Mouse (Mus musculus) liver, embryonic 12.5 days (tissue): ENCODE results near the gene D230025D16Rik. TPM values are rescaled to one million over a fixed set of nuclear protein-coding genes. Genes with fewer than 3 reads are reported as not detected.

Source experiments
- ATAC-seq: fragments of 200-750 bp; cut with Nextera tagmentation; 2 replicates; pipeline ENCODE4 v1.8.0; 2017; ENCODE audit warnings: moderate number of reproducible peaks, mild to moderate bottlenecking, moderate library complexity
- H3K27ac ChIP-seq: fragments of 300-500 bp; sonication (generic); 2 replicates; pipeline ENCODE4 v1.5.1; 2016; ENCODE audit warnings: mild to moderate bottlenecking
- H3K27me3 ChIP-seq: fragments of 300-500 bp; sonication (generic); replicated peaks from 2 replicates; pipeline ENCODE4 v1.6.1; 2016; ENCODE audit warnings: mild to moderate bottlenecking, moderate library complexity
- H3K36me3 ChIP-seq: fragments of 300-500 bp; sonication (generic); 2 replicates; pipeline ENCODE4 v1.6.1; 2016; ENCODE audit warnings: mild to moderate bottlenecking, moderate library complexity
- H3K4me1 ChIP-seq: fragments of 300-500 bp; sonication (generic); 2 replicates; pipeline ENCODE4 v1.6.1; 2016
- H3K4me2 ChIP-seq: fragments of 300-500 bp; sonication (generic); 2 replicates; pipeline ENCODE4 v1.6.1; 2016; ENCODE audit warnings: mild to moderate bottlenecking, moderate library complexity
- H3K4me3 ChIP-seq: fragments of 300-500 bp; sonication (generic); 2 replicates; pipeline ENCODE4 v1.5.1; 2016; ENCODE audit warnings: mild to moderate bottlenecking, moderate library complexity
- H3K9ac ChIP-seq: fragments of 300-500 bp; sonication (generic); 2 replicates; pipeline ENCODE4 v1.6.1; 2016; ENCODE audit warnings: mild to moderate bottlenecking, moderate library complexity
- H3K9me3 ChIP-seq: fragments of 300-500 bp; sonication (generic); replicated peaks from 2 replicates; pipeline ENCODE4 v1.6.1; 2016; ENCODE audit warnings: mild to moderate bottlenecking, moderate library complexity
- WGBS: fragments of 180-500 bp; shearing (Covaris S2); methylation state at CpG from one replicate; pipeline ENCODE4 v1.1.7; 2016; ENCODE audit not compliant: insufficient replicate concordance; 5-methylcytosine and 5-hydroxymethylcytosine counted together
- polyA plus RNA-seq: library from polyadenylated mRNA; unstranded; fragments of >200 nt; fragmentation: Nextera tagmentation; extraction: Ambion mirVana; gene quantifications from 2 replicates; pipeline ENCODE4 v1.2.1, GENCODE M21; 2016

D230025D16Rik gene
- polyA plus RNA-seq, 1 experiment from 2014 or later = 18.8 TPM

GRCm38 (mm10) chr8:105252680-105253537, 28.0 kb downstream of the D230025D16Rik start:
- peaks cover 21% of the 10 kb centered on the region for H3K27me3 ChIP-seq
- peaks cover 36% of the 10 kb centered on the region for H3K4me1 ChIP-seq
- no peak overlapping the region for H3K27ac ChIP-seq
- no peak overlapping the region for H3K9ac ChIP-seq
- WGBS = 59% methylated on average over 10 of the region's 10 CpGs
- H3K9me3 ChIP-seq = no peaks in the 10 kb centered on the region
- ATAC-seq = no peak
- H3K4me2 ChIP-seq = no peak overlapping the region; the same call in 1 of the 2 replicates
- peaks cover 58% of the 10 kb centered on the region for H3K36me3 ChIP-seq
- H3K4me3 ChIP-seq = no peak overlapping the region

- WGBS = 52% methylated on average over 20 of the region's 20 CpGs
- Histone ChIP-seq H3K4me2 (peak overlapping the region; percentile 100), H3K9ac (peak overlapping the region; percentile 76; the same call in 1 of the 2 replicates), H3K9me3 (no peaks in the 10 kb centered on the region), H3K27ac (peak overlapping the region; percentile 27; the same call in 1 of the 2 replicates), H3K27me3 (peaks cover 30% of the 10 kb centered on the region), H3K36me3 (peaks cover 49% of the 10 kb centered on the region), H3K4me1 (peaks cover 38% of the 10 kb centered on the region), H3K4me3 (peak overlapping the region; percentile 73)
- ATAC-seq = no peak
These were observed 28.8 kb downstream of the D230025D16Rik start for GRCm38 (mm10) chr8:105253766-105254151.

DNA sequence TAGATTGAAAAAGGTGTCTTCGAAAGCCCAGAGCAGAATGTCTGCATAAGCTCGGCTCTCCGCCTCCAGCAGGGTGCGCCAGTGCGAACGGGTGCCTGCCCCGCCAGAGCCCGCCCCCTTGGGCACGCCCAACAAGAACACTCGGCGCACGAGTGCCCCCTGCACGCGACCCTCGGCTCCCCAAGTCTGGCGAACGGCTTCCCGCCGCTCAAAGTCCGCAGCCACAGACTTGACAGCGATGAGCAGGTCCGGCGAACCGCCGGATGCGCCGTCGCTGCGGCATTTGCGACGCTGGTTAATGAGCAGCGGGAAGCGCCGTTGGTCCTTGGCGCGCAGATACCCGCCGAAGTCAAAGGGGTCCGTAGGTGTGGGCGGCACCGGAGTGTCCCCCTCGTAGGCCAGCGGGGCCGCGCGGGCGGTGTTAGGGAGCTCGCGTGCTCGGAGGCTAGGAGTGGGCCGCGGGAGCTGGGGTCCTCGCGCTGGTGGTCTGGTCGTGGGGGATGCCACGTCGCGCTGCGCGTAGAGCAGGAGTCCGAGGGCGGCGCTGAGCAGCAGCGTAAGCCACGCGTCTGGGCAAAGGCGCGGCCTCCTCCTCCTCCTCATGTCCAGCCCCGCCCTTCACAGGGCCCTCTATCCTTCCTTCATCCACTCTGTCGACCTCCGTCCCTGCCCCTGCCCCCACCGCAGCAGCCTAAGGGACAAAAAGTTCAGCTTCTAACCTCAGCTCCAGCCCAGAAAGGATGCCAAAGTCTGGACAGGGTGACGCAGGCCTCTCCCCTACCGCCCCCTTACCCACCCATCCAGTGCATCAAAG, 29.4 kb downstream of the D230025D16Rik start:
- WGBS = under 1% methylated on average over 74 of the region's 74 CpGs

GRCm38 (mm10) chr8:105254966-105255350, 30.0 kb downstream of the D230025D16Rik start, which contains the start of gene B3gnt9:
TSS of gene B3gnt9 (minus strand) at chr8:105255153.
- H3K36me3 ChIP-seq = peaks cover 37% of the 10 kb centered on the region
- H3K27me3 ChIP-seq = peaks cover 42% of the 10 kb centered on the region
- 3% methylated on average over 14 of the region's 14 CpGs for WGBS
- peak within 1 kb of the TSS; percentile 100 for H3K4me2 ChIP-seq
- H3K9ac ChIP-seq = peak within 1 kb of the TSS; percentile 76
- peak within 1 kb of the TSS; percentile 87 for H3K27ac ChIP-seq
- H3K4me3 ChIP-seq = peak within 1 kb of the TSS; percentile 73
- no peaks in the 10 kb centered on the region for H3K9me3 ChIP-seq
- peaks cover 50% of the 10 kb centered on the region for H3K4me1 ChIP-seq
- ATAC-seq = peak; percentile 91

More for the DNA sequence above, 29.4 kb downstream of the D230025D16Rik start:
- Histone ChIP-seq H3K4me3 (peak overlapping the region; percentile 73), H3K4me2 (peak overlapping the region; percentile 100), H3K27ac (peak overlapping the region; percentile 87), H3K4me1 (peaks cover 44% of the 10 kb centered on the region), H3K9ac (peak overlapping the region; percentile 76), H3K27me3 (peaks cover 36% of the 10 kb centered on the region), H3K36me3 (peaks cover 43% of the 10 kb centered on the region), H3K9me3 (no peaks in the 10 kb centered on the region)
- ATAC-seq = peak; percentile 91

GRCm38 (mm10) chr8:105257318-105258114, 32.6 kb downstream of the D230025D16Rik start:
- Histone ChIP-seq H3K4me1 (peaks cover 62% of the 10 kb centered on the region), H3K4me2 (no peak overlapping the region), H3K27me3 (peaks cover 64% of the 10 kb centered on the region), H3K4me3 (no peak overlapping the region), H3K9ac (no peak overlapping the region), H3K36me3 (peaks cover 12% of the 10 kb centered on the region), H3K9me3 (no peaks in the 10 kb centered on the region), H3K27ac (no peak overlapping the region)
- ATAC-seq = no peak
- 59% methylated on average over 7 of the region's 7 CpGs for WGBS

GRCm38 (mm10) chr8:105258911-105259720, 34.2 kb downstream of the D230025D16Rik start:
- Histone ChIP-seq H3K4me2 (peak overlapping the region; percentile 79), H3K4me1 (peaks cover 57% of the 10 kb centered on the region), H3K27ac (no peak overlapping the region), H3K4me3 (peak overlapping the region; percentile 47), H3K9me3 (no peaks in the 10 kb centered on the region), H3K36me3 (no peaks in the 10 kb centered on the region), H3K9ac (peak overlapping the region; percentile 29; the same call in 1 of the 2 replicates), H3K27me3 (peaks cover 76% of the 10 kb centered on the region)
- WGBS = 13% methylated on average over 55 of the region's 55 CpGs
- ATAC-seq = no peak

DNA sequence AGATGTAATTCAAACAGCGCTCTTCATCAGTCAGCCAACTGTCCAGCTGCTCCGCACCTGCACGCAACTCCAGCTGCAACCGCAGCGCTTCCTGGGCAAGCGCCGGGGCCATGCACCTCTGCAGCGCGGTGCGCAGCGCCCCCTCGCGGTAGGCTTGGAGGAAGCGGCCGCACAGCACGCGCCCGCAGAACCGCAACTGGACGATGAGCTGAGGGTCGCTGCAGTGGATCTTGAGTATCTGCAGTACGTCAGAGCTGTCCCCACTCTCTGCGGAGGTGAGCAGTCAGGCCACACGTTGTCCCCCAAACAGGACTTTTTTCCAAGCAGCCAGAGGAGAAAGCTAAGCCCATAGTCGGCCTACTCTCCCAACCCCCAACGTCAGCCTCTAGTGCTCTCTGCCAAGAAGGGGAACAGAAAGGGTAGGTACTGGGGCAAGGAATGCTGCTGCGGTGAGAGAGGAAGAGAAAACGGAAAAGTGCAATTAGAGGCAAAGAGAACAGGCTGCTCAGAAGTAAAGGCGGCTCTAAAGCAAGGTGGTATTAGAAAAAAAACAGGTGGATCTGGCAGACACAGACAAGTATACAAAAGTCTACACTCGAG, 34.9 kb downstream of the D230025D16Rik start:
- no peak overlapping the region for H3K27ac ChIP-seq
- no peak for ATAC-seq

GRCm38 (mm10) chr8:105260371-105261099, 35.6 kb downstream of the D230025D16Rik start:
- 71% methylated on average over 7 of the region's 7 CpGs for WGBS

More for the DNA sequence above, 34.9 kb downstream of the D230025D16Rik start:
- Histone ChIP-seq H3K9ac (peak overlapping the region; percentile 29; the same call in 1 of the 2 replicates), H3K36me3 (no peaks in the 10 kb centered on the region), H3K9me3 (no peaks in the 10 kb centered on the region), H3K4me3 (peak overlapping the region; percentile 47), H3K4me2 (peak overlapping the region; percentile 79), H3K27me3 (peaks cover 76% of the 10 kb centered on the region), H3K4me1 (peaks cover 55% of the 10 kb centered on the region)
- 4% methylated on average over 30 of the region's 30 CpGs for WGBS

GRCm38 (mm10) chr8:105261326-105261980, 36.5 kb downstream of the D230025D16Rik start:
- H3K4me1 ChIP-seq = peaks cover 50% of the 10 kb centered on the region
- 0 out of 2 replicates have a peak, but pooled peaks cover 2% of the 10 kb centered on the region for H3K9me3 ChIP-seq
- H3K4me2 ChIP-seq = no peak overlapping the region
- H3K36me3 ChIP-seq = no peaks in the 10 kb centered on the region
- WGBS = 59% methylated on average over 12 of the region's 12 CpGs
- H3K4me3 ChIP-seq = no peak overlapping the region
- peaks cover 80% of the 10 kb centered on the region for H3K27me3 ChIP-seq
- H3K9ac ChIP-seq = no peak overlapping the region
- ATAC-seq = no peak
- H3K27ac ChIP-seq = no peak overlapping the region

More at GRCm38 (mm10) chr8:105260371-105261099, 35.6 kb downstream of the D230025D16Rik start:
- no peak overlapping the region for H3K27ac ChIP-seq
- peaks cover 80% of the 10 kb centered on the region for H3K27me3 ChIP-seq
- H3K4me2 ChIP-seq = peak overlapping the region; percentile 79; the same call in 1 of the 2 replicates
- H3K4me3 ChIP-seq = no peak overlapping the region
- H3K9ac ChIP-seq = no peak overlapping the region
- peaks cover 55% of the 10 kb centered on the region for H3K4me1 ChIP-seq
- H3K9me3 ChIP-seq = no peaks in the 10 kb centered on the region
- no peaks in the 10 kb centered on the region for H3K36me3 ChIP-seq
- no peak for ATAC-seq
